Mouse (Mus musculus): ENCODE results near the gene Xpr1.

- TF ChIP-seq GATA1 (IDR thresholded peaks at IDR 0.05; ENCODE audit: borderline replicate concordance, low read length) (no peak), CTCF (IDR thresholded peaks at IDR 0.05; ENCODE audit: low read depth, low read length) (no peak), POLR2AphosphoS5 (IDR thresholded peaks at IDR 0.05; ENCODE audit: insufficient replicate concordance, low read depth, low read length) (no peak), TAL1 (conservative IDR thresholded peaks at IDR 0.05; ENCODE audit: low read depth, low read length) (no peak), GATA2 (IDR thresholded peaks at IDR 0.05; ENCODE audit: borderline replicate concordance, low read depth, low read length) (no peak)
Measured at GRCm38 (mm10) chr1:155457532-155457931, 40.3 kb upstream of the Xpr1 start.
